Mouse (Mus musculus) cerebellum, postnatal 10 days (tissue): ENCODE results near the gene Coq2.

Experiments
- DNase-seq, 2 experiments: peaks; one replicate each; pipeline ENCODE4 v3.0.0; 2021; ENCODE audit warnings: mixed read lengths in 2 of 2

Gene Coq2

DNA sequence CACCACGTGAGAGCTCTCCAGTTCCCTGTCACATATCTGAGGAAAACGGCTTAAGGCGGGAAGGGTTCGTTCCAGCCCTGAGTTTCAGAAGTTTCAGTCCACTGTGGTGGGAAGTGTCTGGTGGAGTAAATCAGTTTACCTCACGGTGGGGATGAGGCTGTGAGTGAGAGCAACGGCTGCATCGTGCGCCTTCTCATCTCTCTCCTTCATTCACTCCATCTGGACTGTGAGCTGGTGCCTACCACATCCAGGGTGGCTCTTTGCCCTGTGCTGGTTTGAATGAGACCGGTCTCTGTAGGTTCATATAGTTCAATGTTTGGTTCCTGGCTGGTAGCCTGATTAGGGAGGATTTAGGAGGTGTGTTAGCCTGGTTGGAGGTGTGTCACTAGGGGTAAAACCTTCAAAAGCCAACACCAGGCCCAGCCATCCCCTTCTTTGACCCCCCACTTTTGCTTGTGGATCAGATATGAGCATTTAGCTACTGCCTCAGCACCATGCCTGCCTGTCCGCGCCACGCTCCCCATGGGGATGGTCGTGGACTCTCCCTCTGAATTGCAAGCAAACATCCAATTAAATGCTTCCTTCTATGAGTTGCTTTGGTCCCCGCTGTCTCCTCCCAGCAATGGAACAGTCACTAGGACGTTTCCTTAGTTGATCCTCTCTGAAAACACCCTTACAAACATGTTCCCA lies 55.2 kb downstream of the Coq2 start:
- no peak for DNase-seq

DNA sequence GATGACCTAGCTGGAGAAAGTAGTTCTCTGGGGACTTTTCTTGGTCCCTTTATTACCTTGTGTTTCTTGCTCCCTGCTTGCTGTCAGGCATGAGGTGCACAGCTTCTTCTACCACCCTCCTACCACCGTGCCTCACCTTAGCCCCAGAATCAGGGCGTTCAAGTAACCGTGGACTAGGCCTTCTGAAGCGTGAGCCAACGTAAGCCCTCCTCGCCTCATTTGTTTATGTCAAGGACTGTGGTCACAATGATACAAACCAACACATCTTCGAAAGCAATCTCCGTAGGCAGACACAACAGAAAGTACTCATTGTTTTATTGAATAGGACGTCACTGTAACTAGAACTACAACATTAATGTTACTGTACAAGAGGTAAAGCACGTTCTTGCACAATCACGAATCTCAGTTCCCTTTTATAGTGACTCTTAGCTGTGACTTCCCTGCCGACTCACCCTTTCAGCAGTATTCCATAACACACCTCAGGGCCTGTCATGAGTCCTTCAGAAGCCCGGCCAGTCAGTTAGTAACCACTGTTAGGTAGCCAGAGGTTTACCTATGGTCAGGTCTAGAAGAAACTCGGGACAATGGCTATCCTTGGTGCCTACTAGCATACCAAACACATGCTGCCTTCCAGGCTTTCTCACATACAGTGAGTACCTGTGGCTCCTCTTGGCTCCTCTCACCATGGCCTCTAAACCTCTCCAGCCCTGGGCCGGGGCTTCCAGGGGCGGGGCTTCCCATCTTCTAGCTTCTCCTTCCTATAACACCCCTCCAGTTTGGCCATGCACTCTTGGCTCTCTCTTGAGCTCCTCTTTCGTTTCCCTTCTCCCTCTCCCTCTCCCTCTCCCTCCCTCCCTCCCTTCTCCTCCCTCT lies 60.8 kb downstream of the Coq2 start:
- DNase-seq: no peak

DNA sequence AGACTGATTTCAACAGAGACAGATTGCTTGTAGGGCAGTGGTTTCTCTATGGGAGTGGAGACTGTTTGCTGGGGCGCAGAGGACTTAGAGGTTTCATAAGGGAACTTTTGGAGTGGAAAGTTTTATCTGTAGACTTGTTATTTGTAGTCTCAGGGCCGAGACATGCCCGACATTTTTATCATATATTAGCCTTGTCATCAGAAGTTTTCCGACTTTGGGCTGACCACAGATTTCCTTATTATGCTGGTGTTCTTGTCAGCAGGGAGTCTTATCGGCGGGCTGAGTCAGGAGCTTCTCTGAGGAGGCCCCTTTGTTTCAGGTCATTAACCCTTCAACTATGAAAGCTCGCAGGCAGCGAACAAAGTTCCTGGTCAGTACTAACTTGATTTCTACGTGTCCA lies 67.1 kb downstream of the Coq2 start:
- DNase-seq: no peak

DNA sequence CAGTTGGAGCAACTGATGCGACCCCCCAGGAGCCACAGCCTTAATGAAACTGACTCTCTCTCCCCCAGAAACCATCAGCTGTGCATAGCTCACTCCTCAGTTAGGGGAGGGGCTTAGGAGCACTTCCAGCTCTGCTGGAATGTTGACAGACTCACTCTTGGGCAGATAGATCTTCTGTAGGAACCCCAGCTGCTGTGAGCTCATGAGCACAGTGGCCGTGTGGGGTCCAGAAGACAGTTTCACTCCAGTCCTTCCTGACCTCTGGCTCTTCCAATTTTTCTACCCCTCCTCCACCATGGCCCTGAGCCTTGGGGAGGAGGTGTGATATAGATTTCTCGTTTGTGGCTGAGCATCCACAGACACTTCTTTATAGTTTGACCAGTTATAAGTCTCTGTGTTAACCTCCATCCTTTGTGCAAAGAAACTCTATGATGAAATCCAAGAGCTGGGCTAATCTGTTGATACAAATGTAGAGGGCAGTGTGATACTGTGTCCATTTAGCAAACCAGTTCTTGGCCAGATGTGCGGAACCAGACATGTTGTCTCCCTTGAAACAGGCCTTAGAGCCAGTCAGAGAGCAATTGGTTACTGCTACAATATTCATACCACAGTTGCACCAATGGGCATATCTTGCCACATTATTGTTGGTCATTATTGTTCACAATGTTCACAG lies 67.7 kb downstream of the Coq2 start:
- DNase-seq: no peak

DNA sequence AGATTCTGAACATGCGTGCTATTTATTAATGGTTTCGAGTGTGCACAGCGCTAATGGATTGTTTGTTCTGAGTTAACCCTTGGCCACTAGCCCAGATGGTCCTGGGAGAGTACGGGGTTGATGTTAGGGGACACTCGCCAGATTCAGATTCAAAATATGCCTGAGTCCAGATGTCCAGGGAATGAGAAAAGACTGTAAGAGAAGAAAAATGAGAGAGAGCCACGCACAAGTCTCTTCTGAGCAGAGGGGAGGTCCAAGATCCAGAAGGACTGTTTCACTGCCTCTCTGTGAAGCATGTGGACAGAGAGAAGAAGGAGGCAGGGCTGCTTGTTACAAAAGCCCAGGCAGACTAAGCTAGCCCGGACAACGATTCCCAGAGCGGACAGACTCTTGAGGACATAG lies 69.1 kb downstream of the Coq2 start:
- DNase-seq: peak; percentile 26 to 56
